Mouse (Mus musculus): ENCODE data around the gene Minar1. TPM values are rescaled to one million over a fixed set of nuclear protein-coding genes. Genes with fewer than 3 reads are reported as not detected.

The Minar1 gene
- total and polyA plus RNA-seq, 2 experiments, result not detected

GRCm38 (mm10) chr9:89622296-89623005, 474 bp downstream of the Minar1 start:
- 4% methylated on average over 42 of the region's 42 CpGs for WGBS
- H3K9ac ChIP-seq (ENCODE audit: low read depth, low read length), result no peak overlapping the region
- H3K27ac ChIP-seq (replicated peaks; ENCODE audit: insufficient read depth, low read depth, low read length), result no peak overlapping the region
- TF ChIP-seq POLR2A (IDR thresholded peaks at IDR 0.05; ENCODE audit: extremely low read depth, insufficient read depth, low read length), result no peak
- TF ChIP-seq CTCF (IDR thresholded peaks at IDR 0.05; ENCODE audit: low read depth, low read length), result no peak
- DNase-seq (ENCODE audit: extremely low read depth, low read depth, low spot score), result no peak
- no peaks in the 10 kb centered on the region for H3K36me3 ChIP-seq (ENCODE audit: control insufficient read depth, insufficient read depth, low read length)
- H3K4me3 ChIP-seq (ENCODE audit: insufficient read depth, low read depth, low read length), result no peak overlapping the region
- peaks cover 11% of the 10 kb centered on the region; the same call in 1 of the 2 replicates for H3K27me3 ChIP-seq (ENCODE audit: control insufficient read depth, insufficient read depth, low read length)
- no peaks in the 10 kb centered on the region for H3K79me2 ChIP-seq (ENCODE audit: control insufficient read depth, insufficient read depth, low read length)
- H3K4me1 ChIP-seq (ENCODE audit: control insufficient read depth, insufficient read depth, low read length), result no peaks in the 10 kb centered on the region

DNA sequence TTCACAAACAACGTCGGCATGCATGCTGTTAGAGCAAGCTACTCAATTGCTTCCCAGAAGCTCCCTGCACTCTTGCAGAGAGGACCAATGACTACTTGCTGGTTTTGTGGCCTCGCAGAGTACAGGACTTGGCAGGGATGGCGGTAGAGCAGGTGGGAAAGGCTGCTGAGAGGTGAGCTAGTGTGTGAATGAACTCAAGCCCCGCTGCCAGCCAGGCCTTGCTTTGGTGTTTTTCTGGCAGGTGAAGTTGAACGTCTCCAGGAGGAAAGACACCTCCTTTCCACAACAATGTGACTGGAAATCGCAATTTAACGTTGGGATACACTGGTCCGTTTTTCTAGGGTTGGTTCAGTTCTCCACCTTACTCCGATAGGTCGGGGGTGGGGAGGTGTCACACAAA, 1.2 kb downstream of the Minar1 start:
- TF ChIP-seq CTCF (IDR thresholded peaks at IDR 0.05; ENCODE audit: low read depth, low read length) (no peak), POLR2A (IDR thresholded peaks at IDR 0.05; ENCODE audit: extremely low read depth, insufficient read depth, low read length) (no peak)

DNA sequence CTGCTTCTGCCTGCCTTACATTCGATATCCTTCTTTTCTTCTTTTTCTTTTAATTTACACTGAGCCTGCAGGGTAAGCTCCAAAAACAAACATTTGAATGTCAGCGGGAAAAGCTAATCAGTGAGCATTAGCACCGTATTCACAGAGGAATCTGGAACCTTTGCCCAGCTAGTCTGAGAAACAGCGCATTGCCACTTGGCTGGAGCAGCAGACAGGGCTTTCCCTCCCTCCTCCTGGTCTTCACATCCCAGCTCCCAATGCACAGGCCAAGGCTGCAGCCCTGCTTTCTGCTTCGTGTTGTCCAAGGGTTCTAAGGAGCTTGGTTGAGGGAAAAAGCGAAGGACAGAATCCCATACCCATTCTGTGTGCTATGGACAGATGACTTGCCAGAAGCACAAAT, 2.6 kb downstream of the Minar1 start:
- Histone ChIP-seq H3K9ac (ENCODE audit: low read depth, low read length) (no peak overlapping the region), H3K4me1 (ENCODE audit: control insufficient read depth, insufficient read depth, low read length) (no peaks in the 10 kb centered on the region), H3K79me2 (ENCODE audit: control insufficient read depth, insufficient read depth, low read length) (no peaks in the 10 kb centered on the region), H3K4me3 (ENCODE audit: insufficient read depth, low read depth, low read length) (no peak overlapping the region), H3K27ac (replicated peaks; ENCODE audit: insufficient read depth, low read depth, low read length) (no peak overlapping the region), H3K27me3 (ENCODE audit: control insufficient read depth, insufficient read depth, low read length) (peaks cover 11% of the 10 kb centered on the region; the same call in 1 of the 2 replicates), H3K36me3 (ENCODE audit: control insufficient read depth, insufficient read depth, low read length) (no peaks in the 10 kb centered on the region)
- no peak for DNase-seq (ENCODE audit: extremely low read depth, low read depth, low spot score)
- TF ChIP-seq CTCF (IDR thresholded peaks at IDR 0.05; ENCODE audit: low read depth, low read length), result no peak
- no peak for TF ChIP-seq POLR2A (IDR thresholded peaks at IDR 0.05; ENCODE audit: extremely low read depth, insufficient read depth, low read length)
- 24% methylated on average over 6 of the region's 6 CpGs for WGBS

More for the DNA sequence above, 1.2 kb downstream of the Minar1 start:
- H3K79me2 ChIP-seq (ENCODE audit: control insufficient read depth, insufficient read depth, low read length), result no peaks in the 10 kb centered on the region
- no peak for DNase-seq (ENCODE audit: extremely low read depth, low read depth, low spot score)
- no peak overlapping the region for H3K27ac ChIP-seq (replicated peaks; ENCODE audit: insufficient read depth, low read depth, low read length)
- H3K9ac ChIP-seq (ENCODE audit: low read depth, low read length), result no peak overlapping the region
- WGBS, result 7% methylated on average over 11 of the region's 11 CpGs
- no peaks in the 10 kb centered on the region for H3K36me3 ChIP-seq (ENCODE audit: control insufficient read depth, insufficient read depth, low read length)
- H3K4me3 ChIP-seq (ENCODE audit: insufficient read depth, low read depth, low read length), result no peak overlapping the region
- H3K4me1 ChIP-seq (ENCODE audit: control insufficient read depth, insufficient read depth, low read length), result no peaks in the 10 kb centered on the region
- peaks cover 11% of the 10 kb centered on the region; the same call in 1 of the 2 replicates for H3K27me3 ChIP-seq (ENCODE audit: control insufficient read depth, insufficient read depth, low read length)

DNA sequence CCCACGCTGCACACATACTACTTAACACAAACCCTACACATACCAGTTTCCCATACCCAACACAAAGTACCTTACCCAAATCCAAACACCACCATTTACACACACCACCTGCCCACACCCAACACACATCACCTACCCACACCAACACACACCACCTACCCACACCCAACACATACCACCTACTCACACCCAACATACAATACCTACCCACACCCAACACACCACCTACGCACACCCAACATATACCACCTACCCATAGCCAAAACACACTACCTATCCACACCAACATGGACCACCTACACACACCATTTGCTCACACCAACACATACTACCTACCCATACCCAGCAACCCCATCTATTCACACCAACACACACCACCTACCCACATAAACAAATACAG, 6.0 kb downstream of the Minar1 start:
- 0 out of 2 replicates have a peak, but pooled peaks cover 2% of the 10 kb centered on the region for H3K27me3 ChIP-seq (ENCODE audit: control insufficient read depth, insufficient read depth, low read length)
- no peak overlapping the region for H3K27ac ChIP-seq (replicated peaks; ENCODE audit: insufficient read depth, low read depth, low read length)
- WGBS, result 90% methylated on average over 2 of the region's 2 CpGs
- no peak overlapping the region for H3K4me3 ChIP-seq (ENCODE audit: insufficient read depth, low read depth, low read length)
- DNase-seq (ENCODE audit: extremely low read depth, low read depth, low spot score), result no peak
- TF ChIP-seq POLR2A (IDR thresholded peaks at IDR 0.05; ENCODE audit: extremely low read depth, insufficient read depth, low read length) (no peak), CTCF (IDR thresholded peaks at IDR 0.05; ENCODE audit: low read depth, low read length) (no peak)
- no peaks in the 10 kb centered on the region for H3K36me3 ChIP-seq (ENCODE audit: control insufficient read depth, insufficient read depth, low read length)
- no peaks in the 10 kb centered on the region for H3K79me2 ChIP-seq (ENCODE audit: control insufficient read depth, insufficient read depth, low read length)
- H3K9ac ChIP-seq (ENCODE audit: low read depth, low read length), result no peak overlapping the region
- no peaks in the 10 kb centered on the region for H3K4me1 ChIP-seq (ENCODE audit: control insufficient read depth, insufficient read depth, low read length)

- DNase-seq (ENCODE audit: extremely low read depth, low read depth, low spot score), result no peak
- H3K4me3 ChIP-seq (ENCODE audit: insufficient read depth, low read depth, low read length), result no peak overlapping the region
These were observed 12.3 kb downstream of the Minar1 start for GRCm38 (mm10) chr9:89610592-89610991.

GRCm38 (mm10) chr9:89607321-89607720, 15.6 kb downstream of the Minar1 start:
- Histone ChIP-seq H3K79me2 (ENCODE audit: control insufficient read depth, insufficient read depth, low read length) (no peaks in the 10 kb centered on the region), H3K27ac (replicated peaks; ENCODE audit: insufficient read depth, low read depth, low read length) (no peak overlapping the region), H3K9ac (ENCODE audit: low read depth, low read length) (no peak overlapping the region), H3K27me3 (ENCODE audit: control insufficient read depth, insufficient read depth, low read length) (no peaks in the 10 kb centered on the region), H3K36me3 (ENCODE audit: control insufficient read depth, insufficient read depth, low read length) (no peaks in the 10 kb centered on the region), H3K4me3 (ENCODE audit: insufficient read depth, low read depth, low read length) (no peak overlapping the region), H3K4me1 (ENCODE audit: control insufficient read depth, insufficient read depth, low read length) (no peaks in the 10 kb centered on the region)
- no peak for DNase-seq (ENCODE audit: extremely low read depth, low read depth, low spot score)
- WGBS, result 48% methylated on average over 7 of the region's 7 CpGs
- TF ChIP-seq POLR2A (IDR thresholded peaks at IDR 0.05; ENCODE audit: extremely low read depth, insufficient read depth, low read length) (no peak), CTCF (IDR thresholded peaks at IDR 0.05; ENCODE audit: low read depth, low read length) (no peak)

More at GRCm38 (mm10) chr9:89610592-89610991, 12.3 kb downstream of the Minar1 start:
- Histone ChIP-seq H3K4me1 (ENCODE audit: control insufficient read depth, insufficient read depth, low read length) (no peaks in the 10 kb centered on the region), H3K27me3 (ENCODE audit: control insufficient read depth, insufficient read depth, low read length) (no peaks in the 10 kb centered on the region), H3K36me3 (ENCODE audit: control insufficient read depth, insufficient read depth, low read length) (no peaks in the 10 kb centered on the region), H3K27ac (replicated peaks; ENCODE audit: insufficient read depth, low read depth, low read length) (no peak overlapping the region), H3K9ac (ENCODE audit: low read depth, low read length) (no peak overlapping the region), H3K79me2 (ENCODE audit: control insufficient read depth, insufficient read depth, low read length) (no peaks in the 10 kb centered on the region)
- no peak for TF ChIP-seq POLR2A (IDR thresholded peaks at IDR 0.05; ENCODE audit: extremely low read depth, insufficient read depth, low read length)
- TF ChIP-seq CTCF (IDR thresholded peaks at IDR 0.05; ENCODE audit: low read depth, low read length), result no peak
- WGBS, result 45% methylated on average over 4 of the region's 4 CpGs
